Mouse (Mus musculus): ENCODE measurements around the gene Stard13. TPM values are rescaled to one million over a fixed set of nuclear protein-coding genes. Genes with fewer than 3 reads are reported as not detected.

The Stard13 gene
- polyA plus RNA-seq, 1 experiment = 1.9 TPM

GRCm38 (mm10) chr5:151022939-151023338 lies 210.7 kb downstream of the Stard13 start:
- DNase-seq = no peak
- H3K4me3 ChIP-seq (ENCODE audit: control insufficient read depth, insufficient read depth, low read length) = no peak overlapping the region
- no peak overlapping the region for H3K27ac ChIP-seq (ENCODE audit: control insufficient read depth, insufficient read depth, low read length)
- no peaks in the 10 kb centered on the region for H3K4me1 ChIP-seq (replicated peaks; ENCODE audit: control insufficient read depth, insufficient read depth, low read length)
- H3K36me3 ChIP-seq (ENCODE audit: control insufficient read depth, insufficient read depth, low read length) = no peaks in the 10 kb centered on the region
- TF ChIP-seq CTCF (IDR thresholded peaks at IDR 0.05; ENCODE audit: borderline replicate concordance, control insufficient read depth, extremely low read depth, insufficient read depth, low read length, poor library complexity) = no peak
- no peak for TF ChIP-seq POLR2A (IDR thresholded peaks at IDR 0.05; ENCODE audit: control insufficient read depth, extremely low read depth, insufficient read depth, low read length, poor library complexity)
- WGBS = 85% methylated on average over 1 of the region's 1 CpGs
- no peaks in the 10 kb centered on the region for H3K27me3 ChIP-seq (ENCODE audit: control insufficient read depth, insufficient read depth, low read length)

- WGBS = 90% methylated on average over 7 of the region's 7 CpGs
- TF ChIP-seq CTCF (IDR thresholded peaks at IDR 0.05; ENCODE audit: borderline replicate concordance, control insufficient read depth, extremely low read depth, insufficient read depth, low read length, poor library complexity) (no peak), POLR2A (IDR thresholded peaks at IDR 0.05; ENCODE audit: control insufficient read depth, extremely low read depth, insufficient read depth, low read length, poor library complexity) (no peak)
- no peak overlapping the region for H3K27ac ChIP-seq (ENCODE audit: control insufficient read depth, insufficient read depth, low read length)
- H3K27me3 ChIP-seq (ENCODE audit: control insufficient read depth, insufficient read depth, low read length) = no peaks in the 10 kb centered on the region
- no peak for DNase-seq
- H3K4me1 ChIP-seq (replicated peaks; ENCODE audit: control insufficient read depth, insufficient read depth, low read length) = no peaks in the 10 kb centered on the region
- no peaks in the 10 kb centered on the region for H3K36me3 ChIP-seq (ENCODE audit: control insufficient read depth, insufficient read depth, low read length)
- no peak overlapping the region for H3K4me3 ChIP-seq (ENCODE audit: control insufficient read depth, insufficient read depth, low read length)
These were observed 211.6 kb downstream of the Stard13 start for GRCm38 (mm10) chr5:151022026-151022425.

- no peak overlapping the region for H3K4me3 ChIP-seq (ENCODE audit: control insufficient read depth, insufficient read depth, low read length)
- H3K27me3 ChIP-seq (ENCODE audit: control insufficient read depth, insufficient read depth, low read length) = no peaks in the 10 kb centered on the region
- H3K27ac ChIP-seq (ENCODE audit: control insufficient read depth, insufficient read depth, low read length) = no peak overlapping the region
- 68% methylated on average over 14 of the region's 14 CpGs for WGBS
- DNase-seq = no peak
- no peak for TF ChIP-seq CTCF (IDR thresholded peaks at IDR 0.05; ENCODE audit: borderline replicate concordance, control insufficient read depth, extremely low read depth, insufficient read depth, low read length, poor library complexity)
- no peak for TF ChIP-seq POLR2A (IDR thresholded peaks at IDR 0.05; ENCODE audit: control insufficient read depth, extremely low read depth, insufficient read depth, low read length, poor library complexity)
- H3K36me3 ChIP-seq (ENCODE audit: control insufficient read depth, insufficient read depth, low read length) = no peaks in the 10 kb centered on the region
- H3K4me1 ChIP-seq (replicated peaks; ENCODE audit: control insufficient read depth, insufficient read depth, low read length) = no peaks in the 10 kb centered on the region
These were observed 212.8 kb downstream of the Stard13 start for GRCm38 (mm10) chr5:151020831-151021230.

- Histone ChIP-seq H3K4me3 (ENCODE audit: control insufficient read depth, insufficient read depth, low read length) (no peak overlapping the region), H3K36me3 (ENCODE audit: control insufficient read depth, insufficient read depth, low read length) (no peaks in the 10 kb centered on the region), H3K27me3 (ENCODE audit: control insufficient read depth, insufficient read depth, low read length) (no peaks in the 10 kb centered on the region), H3K27ac (ENCODE audit: control insufficient read depth, insufficient read depth, low read length) (no peak overlapping the region), H3K4me1 (replicated peaks; ENCODE audit: control insufficient read depth, insufficient read depth, low read length) (no peaks in the 10 kb centered on the region)
- DNase-seq = no peak
- WGBS = 78% methylated on average over 13 of the region's 13 CpGs
- no peak for TF ChIP-seq CTCF (IDR thresholded peaks at IDR 0.05; ENCODE audit: borderline replicate concordance, control insufficient read depth, extremely low read depth, insufficient read depth, low read length, poor library complexity)
- TF ChIP-seq POLR2A (IDR thresholded peaks at IDR 0.05; ENCODE audit: control insufficient read depth, extremely low read depth, insufficient read depth, low read length, poor library complexity) = no peak
These were observed 213.4 kb downstream of the Stard13 start for GRCm38 (mm10) chr5:151020031-151020820.

GRCm38 (mm10) chr5:151018959-151019358 lies 214.7 kb downstream of the Stard13 start:
- no peak for TF ChIP-seq POLR2A (IDR thresholded peaks at IDR 0.05; ENCODE audit: control insufficient read depth, extremely low read depth, insufficient read depth, low read length, poor library complexity)
- no peak for TF ChIP-seq CTCF (IDR thresholded peaks at IDR 0.05; ENCODE audit: borderline replicate concordance, control insufficient read depth, extremely low read depth, insufficient read depth, low read length, poor library complexity)
- Histone ChIP-seq H3K4me1 (replicated peaks; ENCODE audit: control insufficient read depth, insufficient read depth, low read length) (no peaks in the 10 kb centered on the region), H3K4me3 (ENCODE audit: control insufficient read depth, insufficient read depth, low read length) (no peak overlapping the region), H3K27me3 (ENCODE audit: control insufficient read depth, insufficient read depth, low read length) (no peaks in the 10 kb centered on the region), H3K27ac (ENCODE audit: control insufficient read depth, insufficient read depth, low read length) (no peak overlapping the region), H3K36me3 (ENCODE audit: control insufficient read depth, insufficient read depth, low read length) (no peaks in the 10 kb centered on the region)
- 90% methylated on average over 5 of the region's 5 CpGs for WGBS
- no peak for DNase-seq

- Histone ChIP-seq H3K4me3 (ENCODE audit: control insufficient read depth, insufficient read depth, low read length) (no peak overlapping the region), H3K27ac (ENCODE audit: control insufficient read depth, insufficient read depth, low read length) (no peak overlapping the region), H3K36me3 (ENCODE audit: control insufficient read depth, insufficient read depth, low read length) (no peaks in the 10 kb centered on the region), H3K4me1 (replicated peaks; ENCODE audit: control insufficient read depth, insufficient read depth, low read length) (no peaks in the 10 kb centered on the region), H3K27me3 (ENCODE audit: control insufficient read depth, insufficient read depth, low read length) (no peaks in the 10 kb centered on the region)
- no peak for TF ChIP-seq CTCF (IDR thresholded peaks at IDR 0.05; ENCODE audit: borderline replicate concordance, control insufficient read depth, extremely low read depth, insufficient read depth, low read length, poor library complexity)
- TF ChIP-seq POLR2A (IDR thresholded peaks at IDR 0.05; ENCODE audit: control insufficient read depth, extremely low read depth, insufficient read depth, low read length, poor library complexity) = no peak
- no peak for DNase-seq
- 87% methylated on average over 5 of the region's 5 CpGs for WGBS
These were observed 215.2 kb downstream of the Stard13 start for GRCm38 (mm10) chr5:151018450-151018849.

All from thymus, adult 2 months (tissue).